Mouse (Mus musculus) E14TG2a.4 (cell line): ENCODE results near the gene Aff3.

ENCODE experiments used
- CTCF ChIP-seq: conservative IDR thresholded peaks from 2 replicates; pipeline ENCODE4 v1.5.1; 2014; ENCODE audit warnings: low read length
- NANOG ChIP-seq: IDR thresholded peaks from 2 replicates; pipeline ENCODE4 v1.6.1; 2014; ENCODE audit warnings: borderline replicate concordance, low read length, mixed read lengths
- POU5F1 ChIP-seq: IDR thresholded peaks from 2 replicates; pipeline ENCODE4 v1.6.1; 2014; ENCODE audit warnings: low read length, borderline replicate concordance

GRCm38 (mm10) chr1:38567791-38568190 is 97.0 kb downstream of the Aff3 start:
- TF ChIP-seq CTCF (no peak), POU5F1 (no peak), NANOG (no peak)
